Mouse (Mus musculus) forebrain, embryonic 11.5 days (tissue): ENCODE measurements at regions not wholly inside any gene's neighbourhood (a gene's known extent, or its start where the extent isn't known, plus 50 kb on each side); places are given as distances from the start of the nearest gene placed in this dataset.
A peak's percentile ranks its signal among the peaks of the same experiment; 100 is the strongest.

Source experiments
- ATAC-seq: fragments of 200-750 bp; cut with Nextera tagmentation; replicated peaks from 2 replicates; pipeline ENCODE4 v1.8.0; 2017; ENCODE audit warnings: moderate TSS enrichment; ENCODE audit not compliant: low FRiP score
- DNase-seq: peaks from one replicate; pipeline ENCODE4 v3.0.0-alpha.2; 2017; ENCODE audit warnings: low spot score
- H3K27ac ChIP-seq: fragments of 300-500 bp; sonication (generic); 2 replicates; pipeline ENCODE4 v1.5.1; 2014; ENCODE audit warnings: low read depth, low read length
- H3K27me3 ChIP-seq: fragments of 300-500 bp; sonication (generic); 2 replicates; pipeline ENCODE4 v1.6.1; 2014; ENCODE audit warnings: mild to moderate bottlenecking, low read length, mixed read lengths; ENCODE audit not compliant: control insufficient read depth, insufficient read depth
- H3K36me3 ChIP-seq: fragments of 300-500 bp; sonication (generic); 2 replicates; pipeline ENCODE4 v1.6.1; 2014; ENCODE audit warnings: mild to moderate bottlenecking, low read length, moderate library complexity, mixed read lengths; ENCODE audit not compliant: control insufficient read depth, insufficient read depth
- H3K4me1 ChIP-seq: fragments of 300-500 bp; sonication (generic); replicated peaks from 2 replicates; pipeline ENCODE4 v1.6.1; 2014; ENCODE audit warnings: low read length, mixed read lengths; ENCODE audit not compliant: control insufficient read depth, insufficient read depth
- H3K4me2 ChIP-seq: fragments of 300-500 bp; sonication (generic); 2 replicates; pipeline ENCODE4 v1.6.1; 2014; ENCODE audit warnings: low read depth, mild to moderate bottlenecking, low read length, moderate library complexity, mixed read lengths; ENCODE audit not compliant: severe bottlenecking
- H3K4me3 ChIP-seq: fragments of 300-500 bp; sonication (generic); 2 replicates; pipeline ENCODE4 v1.5.1; 2014; ENCODE audit warnings: low read depth, low read length
- H3K9ac ChIP-seq: fragments of 300-500 bp; sonication (generic); 2 replicates; pipeline ENCODE4 v1.6.1; 2014; ENCODE audit warnings: low read length
- H3K9me3 ChIP-seq: fragments of 300-500 bp; sonication (generic); 2 replicates; pipeline ENCODE4 v1.6.1; 2016; ENCODE audit warnings: low read length, mixed read lengths; ENCODE audit not compliant: control insufficient read depth
- WGBS: fragments of 180-500 bp; shearing (Covaris S2); extraction: QIAGEN DNeasy Blood & Tissue Kit; methylation state at CpG from one replicate; pipeline ENCODE4 v1.1.7; 2014; 5-methylcytosine and 5-hydroxymethylcytosine counted together

- Histone ChIP-seq H3K4me2 (no peak overlapping the region), H3K27me3 (no peaks in the 10 kb centered on the region), H3K27ac (no peak overlapping the region), H3K36me3 (no peaks in the 10 kb centered on the region), H3K9ac (no peak overlapping the region), H3K9me3 (no peaks in the 10 kb centered on the region; the same call in 1 of the 2 replicates), H3K4me3 (no peak overlapping the region), H3K4me1 (no peaks in the 10 kb centered on the region)
- no peak for DNase-seq
- 81% methylated on average over 1 of the region's 1 CpGs for WGBS
- ATAC-seq = no peak
Measured at GRCm38 (mm10) chr6:59556668-59557310, 130.7 kb upstream of the Gprin3 start.

GRCm38 (mm10) chr6:59537025-59537424, 110.9 kb upstream of the Gprin3 start:
- Histone ChIP-seq H3K4me3 (no peak overlapping the region), H3K9ac (no peak overlapping the region), H3K4me1 (no peaks in the 10 kb centered on the region), H3K4me2 (no peak overlapping the region), H3K27me3 (no peaks in the 10 kb centered on the region), H3K27ac (no peak overlapping the region), H3K9me3 (no peaks in the 10 kb centered on the region), H3K36me3 (no peaks in the 10 kb centered on the region)
- ATAC-seq = no peak
- WGBS = 67% methylated on average over 2 of the region's 2 CpGs
- DNase-seq = no peak

GRCm38 (mm10) chr6:59524940-59525265, 98.8 kb upstream of the Gprin3 start:
- WGBS = 88% methylated on average over 1 of the region's 1 CpGs
- H3K27me3 ChIP-seq = no peaks in the 10 kb centered on the region
- no peak overlapping the region for H3K27ac ChIP-seq
- H3K4me3 ChIP-seq = no peak overlapping the region
- no peak overlapping the region for H3K4me2 ChIP-seq
- no peaks in the 10 kb centered on the region for H3K9me3 ChIP-seq
- H3K4me1 ChIP-seq = no peaks in the 10 kb centered on the region
- no peaks in the 10 kb centered on the region for H3K36me3 ChIP-seq
- DNase-seq = no peak
- H3K9ac ChIP-seq = no peak overlapping the region
- no peak for ATAC-seq

- DNase-seq (no peak), ATAC-seq (no peak)
- H3K27ac ChIP-seq = no peak overlapping the region
- H3K36me3 ChIP-seq = no peaks in the 10 kb centered on the region
- no peaks in the 10 kb centered on the region for H3K27me3 ChIP-seq
- 83% methylated on average over 1 of the region's 1 CpGs for WGBS
- H3K4me1 ChIP-seq = no peaks in the 10 kb centered on the region
- no peaks in the 10 kb centered on the region for H3K9me3 ChIP-seq
- H3K4me3 ChIP-seq = no peak overlapping the region
- no peak overlapping the region for H3K9ac ChIP-seq
- H3K4me2 ChIP-seq = no peak overlapping the region
Measured at GRCm38 (mm10) chr6:59524095-59524939, 98.2 kb upstream of the Gprin3 start.

GRCm38 (mm10) chr6:59522960-59523359, 96.9 kb upstream of the Gprin3 start:
- Histone ChIP-seq H3K27ac (no peak overlapping the region), H3K36me3 (no peaks in the 10 kb centered on the region), H3K9ac (no peak overlapping the region), H3K4me2 (no peak overlapping the region), H3K9me3 (no peaks in the 10 kb centered on the region), H3K27me3 (no peaks in the 10 kb centered on the region), H3K4me1 (no peaks in the 10 kb centered on the region), H3K4me3 (no peak overlapping the region)
- ATAC-seq = no peak
- no peak for DNase-seq

GRCm38 (mm10) chr6:59500818-59501217, 74.7 kb upstream of the Gprin3 start:
- no peak for ATAC-seq

GRCm38 (mm10) chr6:59498800-59499199, 72.7 kb upstream of the Gprin3 start:
- WGBS = 51% methylated on average over 1 of the region's 1 CpGs
- H3K27ac ChIP-seq = no peak overlapping the region
- no peaks in the 10 kb centered on the region for H3K4me1 ChIP-seq
- no peaks in the 10 kb centered on the region for H3K9me3 ChIP-seq
- no peaks in the 10 kb centered on the region for H3K27me3 ChIP-seq
- H3K36me3 ChIP-seq = no peaks in the 10 kb centered on the region
- no peak overlapping the region for H3K9ac ChIP-seq
- H3K4me2 ChIP-seq = no peak overlapping the region
- H3K4me3 ChIP-seq = no peak overlapping the region
- DNase-seq (no peak), ATAC-seq (no peak)

More at GRCm38 (mm10) chr6:59500818-59501217, 74.7 kb upstream of the Gprin3 start:
- Histone ChIP-seq H3K4me3 (no peak overlapping the region), H3K36me3 (no peaks in the 10 kb centered on the region), H3K27ac (no peak overlapping the region), H3K9me3 (no peaks in the 10 kb centered on the region), H3K27me3 (no peaks in the 10 kb centered on the region), H3K4me1 (no peaks in the 10 kb centered on the region), H3K9ac (no peak overlapping the region), H3K4me2 (no peak overlapping the region)
- no peak for DNase-seq
- 40% methylated on average over 1 of the region's 1 CpGs for WGBS

- Histone ChIP-seq H3K9ac (no peak overlapping the region), H3K4me1 (no peaks in the 10 kb centered on the region), H3K27me3 (no peaks in the 10 kb centered on the region), H3K4me3 (no peak overlapping the region), H3K9me3 (no peaks in the 10 kb centered on the region), H3K36me3 (no peaks in the 10 kb centered on the region), H3K4me2 (no peak overlapping the region), H3K27ac (no peak overlapping the region)
- ATAC-seq (peak; percentile 60; the same call in 1 of the 2 replicates), DNase-seq (peak; percentile 73)
- 39% methylated on average over 7 of the region's 7 CpGs for WGBS
Measured at GRCm38 (mm10) chr6:59498079-59498478, 72.0 kb upstream of the Gprin3 start.
